Mouse (Mus musculus) ES-Bruce4 (cell line): Measurements from ENCODE around the gene Gimap8.

Source experiments
- CTCF ChIP-seq: IDR thresholded peaks from one replicate; pipeline ENCODE4 v1.8.1; 2011; ENCODE audit warnings: low read depth, low read length
- EP300 ChIP-seq: IDR thresholded peaks from 2 replicates; pipeline ENCODE4 v1.6.1; 2011; ENCODE audit warnings: low read depth, low read length; ENCODE audit not compliant: insufficient read depth
- POLR2A ChIP-seq: IDR thresholded peaks from one replicate; pipeline ENCODE4 v1.8.1; 2011; ENCODE audit warnings: low read length; ENCODE audit not compliant: insufficient read depth

DNA sequence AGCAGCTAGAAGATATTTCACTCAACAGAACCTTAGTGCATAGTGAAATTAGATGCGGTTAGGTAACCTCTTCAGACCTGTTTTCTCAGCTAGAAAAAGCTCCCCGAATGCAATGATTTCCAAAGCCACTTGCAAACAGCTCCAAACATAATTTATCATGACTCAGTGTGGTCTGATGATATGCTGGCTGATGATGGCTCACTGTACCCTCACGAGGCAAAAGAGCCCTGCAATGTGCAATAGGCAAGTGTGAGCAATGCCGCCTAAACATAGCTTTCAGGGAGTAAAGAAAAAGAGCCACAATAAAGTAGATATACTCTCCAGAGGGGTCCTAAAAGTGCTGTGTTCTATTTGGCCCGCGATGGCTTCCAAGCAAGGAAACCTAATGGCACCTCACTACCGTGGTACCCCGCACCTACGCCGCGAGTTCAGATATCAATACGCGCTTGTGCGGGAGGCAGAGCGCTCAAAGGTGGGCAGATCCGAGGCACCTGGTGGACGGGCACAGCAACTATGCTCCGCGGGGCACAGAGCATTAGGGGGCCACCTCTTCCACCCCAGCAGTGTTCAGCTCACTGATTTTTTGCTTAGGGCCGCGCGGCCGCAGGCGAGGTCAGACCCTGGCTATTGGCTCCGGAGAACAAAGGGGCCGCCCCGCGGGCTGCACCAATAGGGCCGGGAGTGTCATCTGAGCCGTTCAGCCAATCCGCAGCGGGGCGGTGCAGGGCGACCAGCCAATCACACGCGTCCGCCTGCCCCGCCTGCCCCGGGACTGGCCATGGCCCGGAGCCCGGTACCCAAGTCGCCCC lies 45.6 kb upstream of the Gimap8 start, which contains the start of gene Zfp775:
- no peak for TF ChIP-seq CTCF
- TF ChIP-seq POLR2A, result no peak
- TF ChIP-seq EP300, result no peak
